In genomic region chr1:105170114-105170506, GRCm38 (mm10) we compare ENCODE assay signal across 18 mouse cellular contexts.
DNase-seq lines count a peak whose midpoint lies in the region; ATAC-seq and TF ChIP-seq lines count a peak whose summit lies in the region.
"Had no signal": no experiment of that assay in that cellular context is flagged by ENCODE, and none has a peak within 500 bp of the region (broad histone marks: within the 10 kb centered on the region; RNA-seq: fewer than 3 reads in every experiment).

No protein-coding gene starts in this region.

- H3K9ac ChIP-seq in kidney, postnatal 0 days (ENCODE audit: low read depth, low read length), result no peak overlapping the region
- no peak overlapping the region for H3K9ac ChIP-seq in intestine, embryonic 16.5 days (ENCODE audit: low read depth, low read length)
- H3K9ac ChIP-seq: embryonic facial prominence, embryonic 12.5 days; hindbrain, embryonic 14.5 days; limb, embryonic 15.5 days; midbrain, embryonic 12.5 days had no signal

- TF ChIP-seq CTCF in kidney, postnatal 0 days (IDR thresholded peaks at IDR 0.05; ENCODE audit: low read depth), result no peak

- no peak overlapping the region for H3K4me3 ChIP-seq in kidney, postnatal 0 days (replicated peaks; ENCODE audit: low read depth, low read length)
- H3K4me3 ChIP-seq in intestine, embryonic 16.5 days (ENCODE audit: low read length), result no peak overlapping the region
- H3K4me3 ChIP-seq: embryonic facial prominence, embryonic 12.5 days; limb, embryonic 15.5 days; midbrain, embryonic 12.5 days; myocyte had no signal

- no peaks in the 10 kb centered on the region for H3K36me3 ChIP-seq in kidney, postnatal 0 days (ENCODE audit: insufficient read depth, low read length)
- no peaks in the 10 kb centered on the region for H3K36me3 ChIP-seq in intestine, embryonic 16.5 days (ENCODE audit: control insufficient read depth, insufficient read depth, low read length)
- no peaks in the 10 kb centered on the region for H3K36me3 ChIP-seq in splenic B cell, adult 2 months (ENCODE audit: control insufficient read depth, insufficient read depth, low read length, poor library complexity, severe bottlenecking)
- H3K36me3 ChIP-seq: embryonic facial prominence, embryonic 12.5 days; G1E; limb, embryonic 15.5 days; midbrain, embryonic 12.5 days had no signal

- no peaks in the 10 kb centered on the region for H3K27me3 ChIP-seq in kidney, postnatal 0 days (ENCODE audit: insufficient read depth, low read length)
- H3K27me3 ChIP-seq in intestine, embryonic 16.5 days (replicated peaks; ENCODE audit: control insufficient read depth, insufficient read depth, low read length), result no peaks in the 10 kb centered on the region
- H3K27me3 ChIP-seq in splenic B cell, adult 2 months (ENCODE audit: control insufficient read depth, insufficient read depth, low read length, poor library complexity, severe bottlenecking), result no peaks in the 10 kb centered on the region
- H3K27me3 ChIP-seq: embryonic facial prominence, embryonic 12.5 days; limb, embryonic 15.5 days; midbrain, embryonic 12.5 days had no signal

- DNase-seq in kidney, postnatal 0 days (ENCODE audit: low spot score), result no peak
- DNase-seq in kidney, adult 18-20 months, result no peak
- DNase-seq in MEL-GATA-1-ER (ENCODE audit: extremely low read depth, low read depth), result peak; percentile 77
- DNase-seq in splenic B cell, adult 2 months (ENCODE audit: low read depth, low spot score), result peak; percentile 29
- DNase-seq in cerebellum, adult 11 months, result no peak
- DNase-seq in adrenal gland, postnatal 10 days, result no peak
- no peak for DNase-seq in frontal cortex, postnatal 36 days (ENCODE audit: low spot score in 2 of 2)
- DNase-seq: adrenal gland, postnatal 36 days; kidney, adult 9 months; lung, adult 2 months; spleen, adult 18-20 months had no signal

- H3K27ac ChIP-seq in kidney, postnatal 0 days, result peak overlapping the region; percentile 50; the same call in 1 of the 2 replicates
- H3K27ac ChIP-seq in intestine, embryonic 16.5 days (ENCODE audit: low read length), result no peak overlapping the region
- H3K27ac ChIP-seq: embryonic facial prominence, embryonic 12.5 days; hindbrain, embryonic 14.5 days; midbrain, embryonic 12.5 days had no signal

- no peak overlapping the region for H3K4me2 ChIP-seq in kidney, postnatal 0 days (ENCODE audit: low read length)
- H3K4me2 ChIP-seq in intestine, embryonic 16.5 days (ENCODE audit: low read depth, low read length), result no peak overlapping the region
- H3K4me2 ChIP-seq: embryonic facial prominence, embryonic 12.5 days; hindbrain, embryonic 14.5 days; limb, embryonic 15.5 days; midbrain, embryonic 12.5 days had no signal

- H3K4me1 ChIP-seq in kidney, postnatal 0 days (replicated peaks; ENCODE audit: insufficient read depth, low read length), result 0 out of 2 replicates have a peak, but pooled peaks cover 4% of the 10 kb centered on the region
- H3K4me1 ChIP-seq in intestine, embryonic 16.5 days (ENCODE audit: control insufficient read depth, insufficient read depth, low read length), result peaks cover 7% of the 10 kb centered on the region; the same call in 1 of the 2 replicates
- H3K4me1 ChIP-seq: embryonic facial prominence, embryonic 12.5 days; midbrain, embryonic 12.5 days had no signal

- WGBS in kidney, postnatal 0 days, result 80% methylated on average over 4 of the region's 4 CpGs
- 86% methylated on average over 4 of the region's 4 CpGs for WGBS in intestine, embryonic 16.5 days

- no peak; the same call in 1 of the 2 replicates for ATAC-seq in kidney, postnatal 0 days (replicated peaks; ENCODE audit: low FRiP score, low read depth)
- peak; percentile 65 for ATAC-seq in intestine, embryonic 16.5 days

- no peaks in the 10 kb centered on the region for H3K9me3 ChIP-seq in kidney, postnatal 0 days (replicated peaks; ENCODE audit: low read length)
- H3K9me3 ChIP-seq in intestine, embryonic 16.5 days (ENCODE audit: control insufficient read depth, low read length), result no peaks in the 10 kb centered on the region
- H3K9me3 ChIP-seq: embryonic facial prominence, embryonic 12.5 days; limb, embryonic 15.5 days; midbrain, embryonic 12.5 days had no signal

Comparison
In these comparisons a context has a peak if more than half of its experiments do, and no peak if none do; other contexts are left out.
1. DNase-seq: peak in MEL-GATA-1-ER (single experiment) and splenic B cell, adult 2 months (single experiment); none in kidney, postnatal 0 days (single experiment), kidney, adult 18-20 months (single experiment), cerebellum, adult 11 months (single experiment), adrenal gland, postnatal 10 days (single experiment) and frontal cortex, postnatal 36 days (0 of 2).